In genomic region chr11:35466701-35467100, GRCm38 (mm10) we compare ENCODE assay signal across 30 mouse cellular contexts.
DNase-seq lines count a peak whose midpoint lies in the region; ATAC-seq lines count a peak whose summit lies in the region.
"Had no signal": no experiment of that assay in that cellular context is flagged by ENCODE, and none has a peak within 500 bp of the region (broad histone marks: within the 10 kb centered on the region; RNA-seq: fewer than 3 reads in every experiment).

No protein-coding gene starts in this region.

- H3K9ac ChIP-seq in embryonic facial prominence, embryonic 14.5 days (ENCODE audit: low read depth, low read length), result no peak overlapping the region
- H3K9ac ChIP-seq in hindbrain, embryonic 16.5 days (ENCODE audit: low read depth, low read length), result no peak overlapping the region
- H3K9ac ChIP-seq in hindbrain, embryonic 14.5 days, result no peak overlapping the region
- H3K9ac ChIP-seq: embryonic facial prominence, embryonic 15.5 days; heart, embryonic 13.5 days; liver, embryonic 15.5 days; lung, embryonic 15.5 days; neural tube, embryonic 12.5 days had no signal

- ATAC-seq in embryonic facial prominence, embryonic 14.5 days (ENCODE audit: low read depth), result no peak
- peak; percentile 37; the same call in 1 of the 2 replicates for ATAC-seq in hindbrain, embryonic 16.5 days
- ATAC-seq in hindbrain, embryonic 14.5 days (ENCODE audit: low FRiP score), result no peak; the same call in 1 of the 2 replicates
- ATAC-seq: CD4-positive, CD25-positive, alpha-beta regulatory T cell, adult 4 months; forebrain, embryonic 16.5 days; intestine, embryonic 16.5 days had no signal

- H3K9me3 ChIP-seq in embryonic facial prominence, embryonic 14.5 days (ENCODE audit: control insufficient read depth, low read length), result no peaks in the 10 kb centered on the region
- H3K9me3 ChIP-seq in embryonic facial prominence, embryonic 10.5 days, result no peaks in the 10 kb centered on the region
- no peaks in the 10 kb centered on the region for H3K9me3 ChIP-seq in hindbrain, embryonic 16.5 days (ENCODE audit: control insufficient read depth, low read length)
- no peaks in the 10 kb centered on the region for H3K9me3 ChIP-seq in hindbrain, embryonic 14.5 days (ENCODE audit: control insufficient read depth, low read length)
- H3K9me3 ChIP-seq: embryonic facial prominence, embryonic 15.5 days; heart, embryonic 13.5 days; liver, embryonic 15.5 days; lung, embryonic 15.5 days; midbrain, embryonic 10.5 days; neural tube, embryonic 12.5 days had no signal

- H3K4me2 ChIP-seq in embryonic facial prominence, embryonic 14.5 days (ENCODE audit: low read depth, low read length), result no peak overlapping the region
- no peak overlapping the region for H3K4me2 ChIP-seq in hindbrain, embryonic 16.5 days (ENCODE audit: low read length)
- H3K4me2 ChIP-seq in hindbrain, embryonic 14.5 days (replicated peaks), result no peak overlapping the region
- H3K4me2 ChIP-seq: embryonic facial prominence, embryonic 15.5 days; heart, embryonic 13.5 days; liver, embryonic 15.5 days; lung, embryonic 15.5 days; neural tube, embryonic 12.5 days had no signal

- peak; percentile 23 for DNase-seq in embryonic facial prominence, embryonic 14.5 days (ENCODE audit: low spot score)
- DNase-seq in embryonic facial prominence, embryonic 10.5 days (ENCODE audit: low spot score), result no peak
- no peak for DNase-seq in hindbrain, embryonic 14.5 days (ENCODE audit: low spot score)
- peak; percentile 8 for DNase-seq in urinary bladder, postnatal 14 days (ENCODE audit: low spot score)
- DNase-seq in urinary bladder, adult 2 months (ENCODE audit: low spot score), result no peak
- peak; percentile 21 for DNase-seq in fibroblast of lung, adult 2 months (ENCODE audit: low read depth)
- no peak for DNase-seq in spleen, postnatal 36 days (ENCODE audit: low spot score in 2 of 2)
- DNase-seq: adrenal gland, postnatal 14 days; cerebellum, adult 8-10 months; embryo, embryonic 11 days; heart, adult 2 months; kidney, adult 8-10 months; layer of hippocampus, postnatal 36 days; liver; right cerebral cortex, adult 18-20 months; right cerebral cortex, postnatal 4 days; thymus, adult 2 months; thymus, postnatal 36 days had no signal

- no peaks in the 10 kb centered on the region for H3K36me3 ChIP-seq in embryonic facial prominence, embryonic 14.5 days (ENCODE audit: control insufficient read depth, insufficient read depth, low read length)
- no peaks in the 10 kb centered on the region for H3K36me3 ChIP-seq in embryonic facial prominence, embryonic 10.5 days (replicated peaks)
- H3K36me3 ChIP-seq in hindbrain, embryonic 16.5 days (ENCODE audit: control insufficient read depth, insufficient read depth, low read length), result no peaks in the 10 kb centered on the region
- no peaks in the 10 kb centered on the region for H3K36me3 ChIP-seq in hindbrain, embryonic 14.5 days (replicated peaks; ENCODE audit: control insufficient read depth, insufficient read depth)
- H3K36me3 ChIP-seq: embryonic facial prominence, embryonic 15.5 days; heart, embryonic 13.5 days; liver, embryonic 15.5 days; lung, embryonic 15.5 days; midbrain, embryonic 10.5 days; neural tube, embryonic 12.5 days had no signal

- WGBS in embryonic facial prominence, embryonic 14.5 days, result 73% methylated on average over 6 of the region's 6 CpGs
- WGBS in embryonic facial prominence, embryonic 10.5 days, result 89% methylated on average over 6 of the region's 6 CpGs
- whole genome bisulfite sequencing in hindbrain, embryonic 16.5 days, result 74% methylated on average over 6 of the region's 6 CpGs
- 82% methylated on average over 6 of the region's 6 CpGs for WGBS in hindbrain, embryonic 14.5 days

- H3K4me3 ChIP-seq in embryonic facial prominence, embryonic 14.5 days (ENCODE audit: low read depth, low read length), result no peak overlapping the region
- no peak overlapping the region for H3K4me3 ChIP-seq in embryonic facial prominence, embryonic 10.5 days
- H3K4me3 ChIP-seq in hindbrain, embryonic 16.5 days (ENCODE audit: low read length), result no peak overlapping the region
- H3K4me3 ChIP-seq in hindbrain, embryonic 14.5 days (replicated peaks; ENCODE audit: low read length), result no peak overlapping the region
- H3K4me3 ChIP-seq: embryonic facial prominence, embryonic 15.5 days; heart, adult 2 months; heart, embryonic 13.5 days; liver, embryonic 15.5 days; lung, embryonic 15.5 days; midbrain, embryonic 10.5 days; myocyte; neural tube, embryonic 12.5 days had no signal

- 0 out of 2 replicates have a peak, but pooled peaks cover 8% of the 10 kb centered on the region for H3K4me1 ChIP-seq in embryonic facial prominence, embryonic 14.5 days (ENCODE audit: control insufficient read depth, insufficient read depth, low read length)
- peaks cover 25% of the 10 kb centered on the region for H3K4me1 ChIP-seq in embryonic facial prominence, embryonic 10.5 days
- H3K4me1 ChIP-seq in hindbrain, embryonic 16.5 days (ENCODE audit: control insufficient read depth, insufficient read depth, low read depth, low read length), result peaks cover 6% of the 10 kb centered on the region
- 0 out of 2 replicates have a peak, but pooled peaks cover 4% of the 10 kb centered on the region for H3K4me1 ChIP-seq in hindbrain, embryonic 14.5 days (replicated peaks; ENCODE audit: control insufficient read depth, insufficient read depth, low read length)

- no peak overlapping the region for H3K27ac ChIP-seq in embryonic facial prominence, embryonic 14.5 days (replicated peaks; ENCODE audit: low read depth, low read length)
- H3K27ac ChIP-seq in embryonic facial prominence, embryonic 10.5 days (replicated peaks), result no peak overlapping the region
- H3K27ac ChIP-seq in hindbrain, embryonic 16.5 days (ENCODE audit: low read depth, low read length), result no peak overlapping the region
- no peak overlapping the region for H3K27ac ChIP-seq in hindbrain, embryonic 14.5 days
- H3K27ac ChIP-seq: embryonic facial prominence, embryonic 15.5 days; heart, adult 2 months; heart, embryonic 13.5 days; kidney, postnatal 0 days; liver, embryonic 15.5 days; lung, embryonic 15.5 days; midbrain, embryonic 10.5 days; neural tube, embryonic 12.5 days had no signal

- no peaks in the 10 kb centered on the region for H3K27me3 ChIP-seq in embryonic facial prominence, embryonic 14.5 days (replicated peaks; ENCODE audit: control insufficient read depth, insufficient read depth, low read length)
- H3K27me3 ChIP-seq in embryonic facial prominence, embryonic 10.5 days (replicated peaks; ENCODE audit: low read depth, poor library complexity, severe bottlenecking), result peaks cover 51% of the 10 kb centered on the region
- H3K27me3 ChIP-seq in hindbrain, embryonic 16.5 days (replicated peaks; ENCODE audit: control insufficient read depth, insufficient read depth, low read length), result no peaks in the 10 kb centered on the region
- H3K27me3 ChIP-seq in hindbrain, embryonic 14.5 days (ENCODE audit: control insufficient read depth, insufficient read depth, low read length), result no peaks in the 10 kb centered on the region; the same call in 1 of the 2 replicates
- H3K27me3 ChIP-seq: heart, embryonic 13.5 days; liver, embryonic 15.5 days; lung, embryonic 15.5 days; neural tube, embryonic 12.5 days had no signal

Comparison
In these comparisons a context has a peak if more than half of its experiments do, and no peak if none do; other contexts are left out.
1. DNase-seq: peak in embryonic facial prominence, embryonic 14.5 days (single experiment), urinary bladder, postnatal 14 days (single experiment) and fibroblast of lung, adult 2 months (single experiment); none in embryonic facial prominence, embryonic 10.5 days (single experiment), hindbrain, embryonic 14.5 days (single experiment), urinary bladder, adult 2 months (single experiment) and spleen, postnatal 36 days (0 of 2).